Mouse (Mus musculus): Measurements from ENCODE around the gene Gm21883. TPM values are rescaled to one million over a fixed set of nuclear protein-coding genes. Genes with fewer than 3 reads are reported as not detected.
"Not testable (repeated sequence)": the region's sequence is repeated elsewhere in the genome, so short reads cannot be mapped to it uniquely, and the experiment has no call there.

Gm21883 gene
- total RNA-seq (2021): not detected
- long read RNA-seq, experiment 1: 0 reads
- long read RNA-seq, experiment 2: 0 reads

GRCm38 (mm10) chrX:31574183-31574582 lies at the start of gene Gm21883:
Gene Gm21883, minus strand, starts transcription at chrX:31574283.
- DNase-seq: not testable (repeated sequence)

DNA sequence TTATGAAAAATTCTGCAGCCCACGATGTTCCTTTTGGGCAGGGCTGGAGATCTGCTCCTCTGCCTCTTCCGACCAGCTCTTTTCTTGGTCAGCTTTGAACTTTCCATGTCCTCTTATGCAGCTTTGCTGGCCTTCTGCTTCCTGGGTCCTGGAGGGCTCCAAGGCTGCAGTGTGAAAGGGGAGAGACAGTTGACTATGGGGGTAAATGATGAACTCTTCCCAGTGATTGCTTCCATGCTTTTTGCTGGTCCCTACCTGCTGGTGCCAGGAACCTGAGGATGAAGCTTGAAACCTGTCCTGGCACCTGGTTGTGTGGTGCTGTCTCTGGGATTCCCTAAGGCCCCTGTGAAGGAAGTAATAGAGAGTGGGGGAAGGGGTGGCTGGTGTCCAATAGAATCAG lies 44.7 kb upstream of the Gm21883 start, which contains the start of gene Spin2e:
TSS of gene Spin2e (minus strand) at position 101 of the 400 bp plus-strand sequence.
- DNase-seq: not testable (repeated sequence)

Other genes starting within 250 kb of the Gm21883 start
- not detected for gene Btbd35f26, start 237.8 kb downstream of the Gm21883 start, total RNA-seq (2021)
- not detected for gene Btbd35f19, start 190.4 kb downstream of the Gm21883 start, total RNA-seq (2021)
- gene Spin2e, start 44.6 kb upstream of the Gm21883 start, total RNA-seq (2021): not detected
- gene Btbd35f25, start 142.9 kb upstream of the Gm21883 start, total RNA-seq (2021): not detected